Mouse (Mus musculus) MEL (cell line): ENCODE measurements at regions not wholly inside any gene's neighbourhood (a gene's known extent, or its start where the extent isn't known, plus 50 kb on each side); places are given as distances from the start of the nearest gene placed in this dataset.

ENCODE experiments used
- CHD1 ChIP-seq: IDR thresholded peaks from 2 replicates; pipeline ENCODE4 v1.6.1; 2012; ENCODE audit warnings: low read depth, mild to moderate bottlenecking, inconsistent platforms, low read length, improper control_type of control experiment
- CTCF ChIP-seq, 3 experiments: IDR thresholded peaks in 2 of 3; conservative IDR thresholded peaks in 1 of 3; 2 replicates each; pipeline ENCODE4 v1.5.1; 2011 to 2012; ENCODE audit warnings: low read length in 3 of 3, low read depth in 2 of 3, mild to moderate bottlenecking in 2 of 3, improper control_type of control experiment in 1 of 3, inconsistent platforms in 1 of 3, mixed read lengths in 1 of 3, moderate library complexity in 1 of 3; ENCODE audit not compliant: control insufficient read depth in 1 of 3, insufficient read depth in 1 of 3, poor library complexity in 1 of 3, severe bottlenecking in 1 of 3
- GABPA ChIP-seq: IDR thresholded peaks from 2 replicates; pipeline ENCODE4 v1.6.1; 2012; ENCODE audit warnings: low read depth, mild to moderate bottlenecking, inconsistent platforms, low read length, improper control_type of control experiment, moderate library complexity
- JUND ChIP-seq: IDR thresholded peaks from 2 replicates; pipeline ENCODE4 v1.6.1; 2011; ENCODE audit warnings: low read depth, mild to moderate bottlenecking, improper control_type of control experiment, low read length
- MAX ChIP-seq: IDR thresholded peaks from 2 replicates; pipeline ENCODE4 v1.6.1; 2011; ENCODE audit warnings: low read length, improper control_type of control experiment
- POLR2A ChIP-seq, 2 experiments: IDR thresholded peaks; 2 replicates each; pipeline ENCODE4 v1.6.1; 2011 to 2012; ENCODE audit warnings: low read length in 2 of 2, mild to moderate bottlenecking in 2 of 2, control low read depth in 1 of 2, improper control_type of control experiment in 1 of 2, low read depth in 1 of 2, moderate library complexity in 1 of 2; ENCODE audit not compliant: control insufficient read depth in 1 of 2, insufficient read depth in 1 of 2, poor library complexity in 1 of 2
- RAD21 ChIP-seq: IDR thresholded peaks from 2 replicates; pipeline ENCODE4 v1.6.1; 2011; ENCODE audit warnings: mild to moderate bottlenecking, low read depth, low read length, improper control_type of control experiment
- SIN3A ChIP-seq: IDR thresholded peaks from 2 replicates; pipeline ENCODE4 v1.6.1; 2012; ENCODE audit warnings: low read length, improper control_type of control experiment, inconsistent platforms
- TBP ChIP-seq: IDR thresholded peaks from 2 replicates; pipeline ENCODE4 v1.8.0; 2011; ENCODE audit warnings: low read depth, low read length, improper control_type of control experiment
- USF1 ChIP-seq: IDR thresholded peaks from 2 replicates; pipeline ENCODE4 v1.6.1; 2014; ENCODE audit warnings: low read depth, mild to moderate bottlenecking, inconsistent platforms, low read length, improper control_type of control experiment, moderate library complexity

DNA sequence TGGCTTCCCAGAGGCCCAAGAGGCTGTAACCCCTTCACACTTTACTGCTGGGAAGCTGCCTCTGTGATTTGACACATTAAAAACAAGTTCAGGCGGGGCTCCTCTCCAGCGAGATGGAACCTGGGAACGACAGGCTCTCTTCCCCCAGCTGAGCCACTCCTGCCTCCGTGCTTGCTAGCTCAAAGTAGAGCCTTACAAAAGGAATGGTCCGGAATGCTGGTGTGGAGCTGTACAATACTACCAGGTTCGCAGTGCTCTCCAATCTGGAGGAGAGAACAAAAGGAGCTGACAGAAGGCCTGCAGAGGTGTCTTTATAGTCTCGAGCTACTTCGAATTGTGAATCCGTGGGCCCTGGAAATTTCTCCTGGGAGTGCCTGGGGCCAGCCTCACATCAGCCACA lies 100.4 kb upstream of the Irx4 start:
- TF ChIP-seq CHD1 (no peak), RAD21 (no peak), TBP (no peak), SIN3A (no peak), CTCF (IDR thresholded peaks at IDR 0.05 in 2 of 3, conservative IDR thresholded peaks at IDR 0.05 in 1 of 3; ENCODE audit: control insufficient read depth in 1 of 3, insufficient read depth in 1 of 3, low read depth in 2 of 3, low read length in 3 of 3, poor library complexity in 1 of 3, severe bottlenecking in 1 of 3) (no peak), JUND (no peak), GABPA (no peak), POLR2A (IDR thresholded peaks at IDR 0.05; ENCODE audit: control insufficient read depth in 1 of 2, insufficient read depth in 1 of 2, low read depth in 1 of 2, low read length in 2 of 2, poor library complexity in 1 of 2) (no peak), MAX (no peak), USF1 (no peak)
